Mouse (Mus musculus): ENCODE measurements at regions not wholly inside any gene's neighbourhood (a gene's known extent, or its start where the extent isn't known, plus 50 kb on each side); places are given as distances from the start of the nearest gene placed in this dataset.

DNA sequence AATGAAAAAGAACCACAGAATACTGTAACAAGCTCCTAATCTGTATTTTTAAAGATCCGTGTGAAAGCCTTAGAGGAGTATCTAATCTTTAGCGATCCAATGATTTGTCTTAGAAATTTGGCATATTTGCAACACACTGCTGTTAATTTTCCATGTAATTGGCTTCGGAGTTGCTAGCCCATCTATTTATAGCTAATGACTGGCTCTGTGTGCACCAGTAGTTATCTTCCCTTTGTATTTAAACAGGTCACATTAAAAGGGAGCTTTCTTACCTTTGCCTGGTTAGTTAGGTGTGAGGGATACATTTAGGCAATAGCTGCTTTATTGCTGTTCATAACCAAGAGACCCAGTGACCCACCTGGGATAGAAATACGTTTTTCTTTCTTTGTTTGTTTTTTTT lies 256.3 kb upstream of the Mme start:
- no peak for DNase-seq (ENCODE audit: low spot score)

- DNase-seq (ENCODE audit: low spot score): no peak
Observed at GRCm38 (mm10) chr3:62976906-62977305, 264.4 kb upstream of the Mme start.

GRCm38 (mm10) chr3:62963244-62963643 lies 278.1 kb upstream of the Mme start:
- DNase-seq (ENCODE audit: low spot score): no peak

DNA sequence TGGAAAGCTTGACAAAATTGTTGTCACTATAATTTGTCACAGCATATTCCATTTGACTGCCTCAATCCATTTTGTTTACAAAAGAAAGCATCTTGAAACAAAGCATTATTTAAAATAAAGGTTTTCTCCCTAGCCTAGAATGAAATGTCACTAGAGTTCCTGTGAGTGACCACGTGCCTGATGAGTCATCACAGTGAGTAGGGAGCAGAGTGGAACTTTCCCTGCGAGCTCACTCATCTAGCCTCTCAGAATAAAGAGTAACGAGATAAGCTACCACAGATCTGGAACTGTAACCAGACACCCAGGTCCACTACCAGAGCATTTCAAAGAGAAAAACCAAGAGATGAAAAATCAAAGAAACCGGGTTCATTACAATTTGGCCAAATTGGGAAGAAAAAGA lies 278.7 kb upstream of the Mme start:
- no peak for DNase-seq (ENCODE audit: low spot score)

- DNase-seq (ENCODE audit: low spot score): no peak
Observed at GRCm38 (mm10) chr3:62945356-62945755, 296.0 kb upstream of the Mme start.

- DNase-seq (ENCODE audit: low spot score): no peak
Observed at GRCm38 (mm10) chr3:62938601-62939000, 302.7 kb upstream of the Mme start.

- no peak for DNase-seq (ENCODE audit: low spot score)
Observed at GRCm38 (mm10) chr3:62924441-62924840, 316.9 kb upstream of the Mme start.

DNA sequence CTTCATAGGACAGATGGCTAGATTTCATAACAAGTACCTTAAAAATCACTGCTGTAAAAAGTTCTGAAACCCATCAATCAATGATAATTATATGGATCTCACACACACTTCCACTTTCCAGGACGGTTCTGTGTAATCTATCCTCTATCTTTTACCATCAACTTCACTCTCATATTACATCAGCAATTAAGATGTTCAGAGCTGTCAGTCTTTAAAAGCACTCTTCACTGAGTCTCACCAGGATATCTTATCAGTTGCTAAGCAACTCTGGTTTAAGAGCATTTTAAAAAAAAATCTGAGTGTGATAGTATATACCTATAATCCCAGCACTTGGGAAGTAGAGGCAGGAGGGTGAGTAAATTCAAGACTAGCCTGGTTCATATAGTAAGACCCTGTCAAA lies 312.0 kb upstream of the Gpr149 start:
- DNase-seq (ENCODE audit: low spot score): no peak

- DNase-seq (ENCODE audit: low spot score): peak; percentile 12
Observed at GRCm38 (mm10) chr3:62885104-62885503, 280.2 kb upstream of the Gpr149 start.

DNA sequence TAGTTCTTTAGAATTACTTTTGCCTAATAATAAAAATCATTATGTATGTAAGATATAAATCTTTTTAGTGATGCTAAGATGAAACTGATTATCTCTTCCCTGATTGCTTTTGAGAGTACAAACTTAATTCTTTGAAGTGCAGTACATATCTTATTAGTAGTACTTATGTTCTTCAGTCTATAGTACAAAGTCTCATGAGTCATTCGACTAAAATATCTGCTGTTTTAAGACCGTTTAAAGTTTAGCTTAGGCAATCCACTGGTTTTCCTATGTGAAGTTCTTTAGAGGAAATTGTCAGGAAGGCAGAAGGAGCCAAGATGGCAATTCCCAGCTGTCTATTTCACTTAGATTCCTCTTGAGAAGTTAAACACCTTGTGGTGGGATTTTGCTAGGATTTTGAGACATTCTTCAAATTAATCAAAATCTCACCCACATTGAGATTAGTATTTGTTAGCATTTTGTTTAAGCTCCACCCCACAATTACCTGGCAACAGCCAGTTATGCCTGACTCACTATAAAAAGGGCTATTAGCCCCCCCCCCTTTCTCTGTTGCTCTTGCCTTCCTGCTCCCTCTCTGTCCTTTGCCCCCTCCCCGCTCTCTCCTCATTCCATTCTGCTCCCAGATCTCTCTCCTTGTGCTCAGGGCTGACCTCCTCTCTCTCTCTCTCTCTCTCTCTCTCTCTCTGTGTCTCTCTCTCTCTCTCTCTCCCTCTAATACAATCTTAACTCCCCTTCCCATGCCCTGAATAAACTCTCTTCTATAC lies 277.6 kb upstream of the Gpr149 start:
- no peak for DNase-seq (ENCODE audit: low spot score)

GRCm38 (mm10) chr3:62860731-62861130 lies 255.8 kb upstream of the Gpr149 start:
- no peak for DNase-seq (ENCODE audit: low spot score)

GRCm38 (mm10) chr3:62835695-62836476 lies 230.9 kb upstream of the Gpr149 start:
- no peak for DNase-seq (ENCODE audit: low spot score)

DNA sequence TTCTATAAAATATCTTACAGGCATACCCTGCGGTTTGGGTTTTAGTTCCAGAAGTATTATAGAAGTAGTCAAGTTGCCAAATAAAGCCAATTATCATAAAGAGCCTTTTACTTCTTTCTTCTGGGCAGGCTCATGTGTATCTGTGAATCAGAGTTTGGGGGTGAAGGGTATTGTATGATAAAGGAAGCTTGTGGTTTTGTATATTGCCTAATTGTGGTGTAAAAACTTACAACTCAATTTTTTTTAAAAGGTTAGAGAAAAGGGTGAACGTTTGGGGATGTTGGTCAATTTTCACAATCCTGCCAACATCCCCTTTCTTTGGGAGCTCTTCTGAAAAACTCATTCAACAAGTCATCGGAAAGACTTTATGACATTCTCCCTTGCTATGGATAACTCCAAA lies 219.0 kb upstream of the Gpr149 start:
- no peak for DNase-seq (ENCODE audit: low spot score)

- DNase-seq (ENCODE audit: low spot score): no peak
Observed at GRCm38 (mm10) chr3:62801044-62801443, 196.1 kb upstream of the Gpr149 start.

GRCm38 (mm10) chr3:62786233-62786632 lies 181.3 kb upstream of the Gpr149 start:
- no peak for DNase-seq (ENCODE audit: low spot score)

Data from yolk sac, embryonic 10.5 days (tissue).